Mouse (Mus musculus) MN1 (cell line): ENCODE measurements around the gene Smox.

Experiments
- DNase-seq: peaks from one replicate; pipeline ENCODE4 v3.0.0-alpha.2; 2016; ENCODE audit warnings: low spot score

Gene Smox

GRCm38 (mm10) chr2:131485126-131485525 is 6.2 kb upstream of the Smox start:
- DNase-seq: no peak

GRCm38 (mm10) chr2:131486046-131486445 is 5.2 kb upstream of the Smox start:
- DNase-seq: no peak

GRCm38 (mm10) chr2:131487337-131487736 is 4.0 kb upstream of the Smox start:
- no peak for DNase-seq

- no peak for DNase-seq
Observed at GRCm38 (mm10) chr2:131488261-131488660, 3.0 kb upstream of the Smox start.

- DNase-seq: no peak
Observed at GRCm38 (mm10) chr2:131488870-131489269, 2.4 kb upstream of the Smox start.

GRCm38 (mm10) chr2:131489591-131489990 is 1.7 kb upstream of the Smox start:
- no peak for DNase-seq

GRCm38 (mm10) chr2:131491707-131492595 is 655 bp downstream of the Smox start:
- no peak for DNase-seq

- no peak for DNase-seq
Observed at GRCm38 (mm10) chr2:131492596-131493139, 1.4 kb downstream of the Smox start.

- DNase-seq: no peak
Observed at GRCm38 (mm10) chr2:131493446-131493845, 2.1 kb downstream of the Smox start.

GRCm38 (mm10) chr2:131495256-131495655 is 4.0 kb downstream of the Smox start:
- no peak for DNase-seq

- DNase-seq: no peak
Observed at GRCm38 (mm10) chr2:131496125-131496820, 5.0 kb downstream of the Smox start.

- no peak for DNase-seq
Observed at GRCm38 (mm10) chr2:131497224-131497856, 6.0 kb downstream of the Smox start.

- no peak for DNase-seq
Observed at GRCm38 (mm10) chr2:131498219-131498618, 6.9 kb downstream of the Smox start.

- DNase-seq: no peak
Observed at GRCm38 (mm10) chr2:131499290-131499845, 8.1 kb downstream of the Smox start.

GRCm38 (mm10) chr2:131501886-131502285 is 10.6 kb downstream of the Smox start:
- DNase-seq: no peak

GRCm38 (mm10) chr2:131502561-131502960 is 11.3 kb downstream of the Smox start:
- DNase-seq: no peak

- no peak for DNase-seq
Observed at GRCm38 (mm10) chr2:131505431-131505830, 14.1 kb downstream of the Smox start.

- DNase-seq: no peak
Observed at GRCm38 (mm10) chr2:131506358-131506757, 15.1 kb downstream of the Smox start.

GRCm38 (mm10) chr2:131508501-131508900 is 17.2 kb downstream of the Smox start:
- no peak for DNase-seq

- DNase-seq: peak; percentile 32
Observed at GRCm38 (mm10) chr2:131509671-131510313, 18.5 kb downstream of the Smox start.

GRCm38 (mm10) chr2:131510531-131510930 is 19.2 kb downstream of the Smox start:
- DNase-seq: no peak

- DNase-seq: no peak
Observed at GRCm38 (mm10) chr2:131513477-131513876, 22.2 kb downstream of the Smox start.
